Mouse (Mus musculus): Measurements from ENCODE around the gene Trappc5. TPM values are rescaled to one million over a fixed set of nuclear protein-coding genes. Genes with fewer than 3 reads are reported as not detected.

Trappc5 gene
- total and polyA plus RNA-seq, 3 experiments, result 43.0 to 48.6 TPM; not detected in 1

DNA sequence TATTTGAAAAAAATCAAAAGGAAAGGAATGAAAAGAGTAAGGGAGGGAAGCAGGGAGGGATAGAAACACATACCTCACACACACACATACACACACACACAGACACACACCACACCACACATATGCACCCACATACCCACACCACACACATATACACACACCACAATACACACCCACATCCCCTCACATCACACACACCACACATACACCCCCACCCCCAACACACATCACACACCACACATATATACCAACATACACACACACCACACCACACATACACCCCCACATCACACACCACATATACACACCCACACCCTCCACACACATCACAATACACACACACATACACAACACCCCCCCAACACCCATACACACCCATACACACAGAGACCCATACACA, 8.4 kb downstream of the Trappc5 start:
- Histone ChIP-seq H3K9ac (ENCODE audit: control insufficient read depth, low read depth, low read length, poor library complexity, severe bottlenecking) (no peak overlapping the region), H3K79me2 (ENCODE audit: control insufficient read depth, insufficient read depth, low read length, poor library complexity) (peaks cover under 1% of the 10 kb centered on the region; the same call in 1 of the 2 replicates), H3K27me3 (ENCODE audit: control insufficient read depth in 1 of 2, insufficient read depth in 2 of 2, low read length in 2 of 2) (no peaks in the 10 kb centered on the region), H3K4me3 (ENCODE audit: control insufficient read depth in 1 of 2, insufficient read depth in 1 of 2, low read depth in 2 of 2, low read length in 2 of 2) (no peak overlapping the region), H3K4me1 (ENCODE audit: control insufficient read depth in 1 of 2, insufficient read depth in 2 of 2, low read length in 2 of 2) (no peaks in the 10 kb centered on the region), H3K36me3 (ENCODE audit: control insufficient read depth in 1 of 2, insufficient read depth in 2 of 2, low read length in 2 of 2) (0 out of 4 replicates have a peak, but pooled peaks cover 0 to 2% of the 10 kb centered on the region in 2 experiments), H3K9me3 (replicated peaks; ENCODE audit: insufficient read depth, low read length) (no peaks in the 10 kb centered on the region), H3K27ac (ENCODE audit: control insufficient read depth, low read depth, low read length) (no peak overlapping the region)
- TF ChIP-seq POLR2AphosphoS5 (IDR thresholded peaks at IDR 0.05; ENCODE audit: borderline replicate concordance, low read depth, low read length) (peak; percentile 74; the same call in 1 of the 2 replicates), MYB (IDR thresholded peaks at IDR 0.05; ENCODE audit: low read depth, low read length) (no peak), POLR2AphosphoS2 (IDR thresholded peaks at IDR 0.05; ENCODE audit: low read length) (peak; percentile 55; the same call in 1 of the 2 replicates), ZC3H11A (IDR thresholded peaks at IDR 0.05; ENCODE audit: low read depth, low read length) (no peak)
- no peak for DNase-seq (ENCODE audit: low read depth, low spot score)

DNA sequence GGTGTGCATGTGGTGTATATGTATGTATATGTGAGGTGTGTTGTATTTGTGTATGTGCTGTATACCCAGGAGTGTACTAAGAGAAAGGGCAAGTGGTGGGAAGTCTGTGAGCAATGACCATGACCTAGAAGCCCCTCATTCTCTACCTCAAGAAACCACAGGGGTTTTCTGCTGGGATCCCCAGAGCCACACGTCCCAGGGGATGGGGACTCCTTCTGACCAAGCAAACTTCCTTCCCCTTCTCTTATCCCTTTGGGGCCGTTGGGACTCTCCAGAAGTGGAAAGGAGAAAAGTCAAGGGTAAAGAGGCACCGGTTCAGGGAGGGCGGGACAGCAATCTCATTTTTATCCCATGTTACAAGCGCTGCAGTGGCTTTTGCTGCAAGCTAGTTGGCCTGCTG, 9.3 kb downstream of the Trappc5 start:
- H3K9ac ChIP-seq (ENCODE audit: control insufficient read depth, low read depth, low read length, poor library complexity, severe bottlenecking), result no peak overlapping the region
- TF ChIP-seq ZMIZ1 (IDR thresholded peaks at IDR 0.05; ENCODE audit: low read depth, low read length) (no peak), JUND (IDR thresholded peaks at IDR 0.05; ENCODE audit: low read depth, low read length) (no peak), CHD2 (IDR thresholded peaks at IDR 0.05; ENCODE audit: low read length) (no peak), E2F4 (IDR thresholded peaks at IDR 0.05; ENCODE audit: borderline replicate concordance, low read depth, low read length) (no peak), CTCF (IDR thresholded peaks at IDR 0.05 in 2 of 3, conservative IDR thresholded peaks at IDR 0.05 in 1 of 3; ENCODE audit: control insufficient read depth in 1 of 3, insufficient read depth in 1 of 3, low read depth in 2 of 3, low read length in 3 of 3, poor library complexity in 1 of 3, severe bottlenecking in 1 of 3) (no peak), MXI1 (IDR thresholded peaks at IDR 0.05; ENCODE audit: low read depth, low read length) (no peak), RAD21 (IDR thresholded peaks at IDR 0.05; ENCODE audit: low read depth, low read length) (no peak), RCOR1 (IDR thresholded peaks at IDR 0.05; ENCODE audit: low read depth, low read length) (no peak), BHLHE40 (IDR thresholded peaks at IDR 0.05; ENCODE audit: borderline replicate concordance, low read depth, low read length) (no peak), POLR2A (IDR thresholded peaks at IDR 0.05; ENCODE audit: control insufficient read depth in 1 of 2, insufficient read depth in 1 of 2, low read depth in 1 of 2, low read length in 2 of 2, poor library complexity in 1 of 2) (no peak), MAX (IDR thresholded peaks at IDR 0.05; ENCODE audit: low read length) (no peak)
- no peaks in the 10 kb centered on the region for H3K79me2 ChIP-seq (ENCODE audit: control insufficient read depth, insufficient read depth, low read length, poor library complexity)
- H3K4me1 ChIP-seq (ENCODE audit: control insufficient read depth in 1 of 2, insufficient read depth in 2 of 2, low read length in 2 of 2), result no peaks in the 10 kb centered on the region
- H3K27me3 ChIP-seq (ENCODE audit: control insufficient read depth in 1 of 2, insufficient read depth in 2 of 2, low read length in 2 of 2), result no peaks in the 10 kb centered on the region
- no peaks in the 10 kb centered on the region for H3K36me3 ChIP-seq (ENCODE audit: control insufficient read depth in 1 of 2, insufficient read depth in 2 of 2, low read length in 2 of 2)
- no peaks in the 10 kb centered on the region for H3K9me3 ChIP-seq (replicated peaks; ENCODE audit: insufficient read depth, low read length)
- no peak for DNase-seq (ENCODE audit: low read depth, low spot score)
- H3K27ac ChIP-seq (ENCODE audit: control insufficient read depth, low read depth, low read length), result no peak overlapping the region
- H3K4me3 ChIP-seq (ENCODE audit: control insufficient read depth in 1 of 2, insufficient read depth in 1 of 2, low read depth in 2 of 2, low read length in 2 of 2), result no peak overlapping the region

DNA sequence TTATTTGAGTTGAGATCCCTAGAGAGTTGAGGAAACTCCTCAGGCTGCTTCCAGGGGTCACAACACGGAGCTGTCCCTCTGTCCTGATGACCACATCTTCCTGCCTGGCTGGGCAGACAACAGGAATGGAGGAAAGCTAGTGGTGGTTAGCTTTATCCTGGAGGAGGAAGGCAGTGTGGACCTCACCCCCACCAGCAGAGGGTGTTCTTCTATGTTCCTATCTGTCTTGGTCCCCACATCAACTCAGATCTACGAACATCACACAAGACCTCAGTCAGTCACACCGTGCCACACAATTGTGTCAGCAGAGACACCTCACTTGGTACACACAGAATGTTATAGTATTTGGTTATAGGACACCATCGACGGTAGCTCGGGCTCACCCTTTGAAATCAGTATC, 11.4 kb downstream of the Trappc5 start:
- no peaks in the 10 kb centered on the region for H3K9me3 ChIP-seq (replicated peaks; ENCODE audit: insufficient read depth, low read length)
- no peaks in the 10 kb centered on the region for H3K27me3 ChIP-seq (ENCODE audit: control insufficient read depth in 1 of 2, insufficient read depth in 2 of 2, low read length in 2 of 2)
- H3K79me2 ChIP-seq (ENCODE audit: control insufficient read depth, insufficient read depth, low read length, poor library complexity), result no peaks in the 10 kb centered on the region
- TF ChIP-seq SIN3A (IDR thresholded peaks at IDR 0.05; ENCODE audit: low read length), result no peak
- TF ChIP-seq USF2 (IDR thresholded peaks at IDR 0.05; ENCODE audit: borderline replicate concordance in 1 of 2, insufficient read depth in 1 of 2, low read depth in 1 of 2, low read length in 2 of 2), result no peak
- no peak for TF ChIP-seq UBTF (IDR thresholded peaks at IDR 0.05; ENCODE audit: borderline replicate concordance, insufficient read depth, low read depth, low read length)
- TF ChIP-seq KAT2A (conservative IDR thresholded peaks at IDR 0.05; ENCODE audit: low read depth, low read length), result no peak
- TF ChIP-seq E2F4 (IDR thresholded peaks at IDR 0.05; ENCODE audit: borderline replicate concordance, low read depth, low read length), result no peak
- TF ChIP-seq CHD1 (IDR thresholded peaks at IDR 0.05; ENCODE audit: low read depth, low read length), result no peak
- no peak for TF ChIP-seq MAFK (IDR thresholded peaks at IDR 0.05; ENCODE audit: borderline replicate concordance, low read depth, low read length)
- peak; percentile 25; the same call in 1 of the 2 replicates for TF ChIP-seq SMC3 (IDR thresholded peaks at IDR 0.05; ENCODE audit: low read depth, low read length)
- TF ChIP-seq ETS1 (IDR thresholded peaks at IDR 0.05; ENCODE audit: low read depth, low read length), result no peak
- TF ChIP-seq ZNF384 (IDR thresholded peaks at IDR 0.05; ENCODE audit: low read depth, low read length), result no peak
- no peak for TF ChIP-seq POLR2AphosphoS2 (IDR thresholded peaks at IDR 0.05; ENCODE audit: low read length)
- TF ChIP-seq CTCF (IDR thresholded peaks at IDR 0.05 in 2 of 3, conservative IDR thresholded peaks at IDR 0.05 in 1 of 3; ENCODE audit: control insufficient read depth in 1 of 3, insufficient read depth in 1 of 3, low read depth in 2 of 3, low read length in 3 of 3, poor library complexity in 1 of 3, severe bottlenecking in 1 of 3), result peak; percentile 12 to 29 (median 17); a peak in 2 of 6 replicates
- no peaks in the 10 kb centered on the region for H3K4me1 ChIP-seq (ENCODE audit: control insufficient read depth in 1 of 2, insufficient read depth in 2 of 2, low read length in 2 of 2)
- no peak overlapping the region for H3K27ac ChIP-seq (ENCODE audit: control insufficient read depth, low read depth, low read length)
- H3K36me3 ChIP-seq (ENCODE audit: control insufficient read depth in 1 of 2, insufficient read depth in 2 of 2, low read length in 2 of 2), result no peaks in the 10 kb centered on the region
- no peak overlapping the region for H3K4me3 ChIP-seq (ENCODE audit: control insufficient read depth in 1 of 2, insufficient read depth in 1 of 2, low read depth in 2 of 2, low read length in 2 of 2)
- H3K9ac ChIP-seq (ENCODE audit: control insufficient read depth, low read depth, low read length, poor library complexity, severe bottlenecking), result no peak overlapping the region
- no peak for DNase-seq (ENCODE audit: low read depth, low spot score)

Data from MEL (cell line).